Mouse (Mus musculus) neural tube, embryonic 15.5 days (tissue): ENCODE results near the gene Bcor. TPM values are rescaled to one million over a fixed set of nuclear protein-coding genes. Genes with fewer than 3 reads are reported as not detected.

Experiments used
- ATAC-seq: fragments of 200-750 bp; cut with Nextera tagmentation; 2 replicates; pipeline ENCODE4 v1.8.0; 2017; ENCODE audit warnings: mild to moderate bottlenecking, moderate TSS enrichment, moderate library complexity; ENCODE audit not compliant: low FRiP score
- H3K27ac ChIP-seq: fragments of 300-500 bp; sonication (generic); replicated peaks from 2 replicates; pipeline ENCODE4 v1.5.1; 2015; ENCODE audit warnings: mild to moderate bottlenecking, inconsistent platforms
- H3K27me3 ChIP-seq: fragments of 300-500 bp; sonication (generic); replicated peaks from 2 replicates; pipeline ENCODE4 v1.6.1; 2015; ENCODE audit warnings: inconsistent platforms
- H3K36me3 ChIP-seq: fragments of 300-500 bp; sonication (generic); 2 replicates; pipeline ENCODE4 v1.6.1; 2015; ENCODE audit warnings: inconsistent platforms
- H3K4me1 ChIP-seq: fragments of 300-500 bp; sonication (generic); 2 replicates; pipeline ENCODE4 v1.6.1; 2015; ENCODE audit warnings: inconsistent platforms
- H3K4me2 ChIP-seq: fragments of 300-500 bp; sonication (generic); 2 replicates; pipeline ENCODE4 v1.6.1; 2015; ENCODE audit warnings: inconsistent platforms, mild to moderate bottlenecking, moderate library complexity
- H3K4me3 ChIP-seq: fragments of 300-500 bp; sonication (generic); replicated peaks from 2 replicates; pipeline ENCODE4 v1.5.1; 2015; ENCODE audit warnings: mild to moderate bottlenecking, inconsistent platforms
- H3K9ac ChIP-seq: fragments of 300-500 bp; sonication (generic); replicated peaks from 2 replicates; pipeline ENCODE4 v1.6.1; 2015; ENCODE audit warnings: mild to moderate bottlenecking, inconsistent platforms
- H3K9me3 ChIP-seq: fragments of 300-500 bp; sonication (generic); replicated peaks from 2 replicates; pipeline ENCODE4 v1.6.1; 2016; ENCODE audit warnings: inconsistent platforms
- WGBS: fragments of 180-500 bp; shearing (Covaris S2); methylation state at CpG from one replicate; pipeline ENCODE4 v1.1.7; 2015; ENCODE audit warnings: mixed read lengths; 5-methylcytosine and 5-hydroxymethylcytosine counted together
- polyA plus RNA-seq: library from polyadenylated mRNA; unstranded; fragments of >200 nt; fragmentation: Nextera tagmentation; extraction: Ambion mirVana; gene quantifications from 2 replicates; pipeline ENCODE4 v1.2.1, GENCODE M21; 2015

The Bcor gene
- polyA plus RNA-seq, 1 experiment from 2014 or later, result 12.2 TPM

- Histone ChIP-seq H3K9me3 (no peaks in the 10 kb centered on the region), H3K4me1 (peaks cover 47% of the 10 kb centered on the region), H3K9ac (no peak overlapping the region), H3K4me2 (peak overlapping the region; percentile 81), H3K4me3 (peak overlapping the region; percentile 49), H3K27me3 (peaks cover 57% of the 10 kb centered on the region), H3K36me3 (no peaks in the 10 kb centered on the region), H3K27ac (peak overlapping the region; percentile 94)
- WGBS, result 2% methylated on average over 13 of the region's 13 CpGs
- ATAC-seq, result peak; percentile 3; the same call in 1 of the 2 replicates
Measured at GRCm38 (mm10) chrX:12089027-12089340, 71.2 kb downstream of the Bcor start.

GRCm38 (mm10) chrX:12088301-12089026 lies 71.7 kb downstream of the Bcor start:
- Histone ChIP-seq H3K9ac (peak overlapping the region; percentile 60), H3K9me3 (no peaks in the 10 kb centered on the region), H3K36me3 (no peaks in the 10 kb centered on the region), H3K4me1 (peaks cover 47% of the 10 kb centered on the region), H3K27ac (peak overlapping the region; percentile 94), H3K4me3 (peak overlapping the region; percentile 49), H3K27me3 (peaks cover 59% of the 10 kb centered on the region), H3K4me2 (peak overlapping the region; percentile 81)
- WGBS, result under 1% methylated on average over 44 of the region's 72 CpGs
- ATAC-seq, result peak; percentile 60

GRCm38 (mm10) chrX:12087511-12088300 lies 72.4 kb downstream of the Bcor start:
- no peaks in the 10 kb centered on the region for H3K36me3 ChIP-seq
- H3K4me2 ChIP-seq, result peak overlapping the region; percentile 81
- peaks cover 52% of the 10 kb centered on the region for H3K4me1 ChIP-seq
- peak overlapping the region; percentile 49 for H3K4me3 ChIP-seq
- H3K27me3 ChIP-seq, result peaks cover 63% of the 10 kb centered on the region
- peak; percentile 45 for ATAC-seq
- H3K9me3 ChIP-seq, result no peaks in the 10 kb centered on the region
- H3K9ac ChIP-seq, result peak overlapping the region; percentile 60
- under 1% methylated on average over 31 of the region's 55 CpGs for WGBS
- peak overlapping the region; percentile 94 for H3K27ac ChIP-seq

- peak overlapping the region; percentile 94 for H3K27ac ChIP-seq
- WGBS, result 3% methylated on average over 44 of the region's 70 CpGs
- peak overlapping the region; percentile 49 for H3K4me3 ChIP-seq
- H3K4me2 ChIP-seq, result peak overlapping the region; percentile 81
- H3K4me1 ChIP-seq, result peaks cover 52% of the 10 kb centered on the region
- H3K36me3 ChIP-seq, result no peaks in the 10 kb centered on the region
- peak overlapping the region; percentile 60 for H3K9ac ChIP-seq
- H3K27me3 ChIP-seq, result peaks cover 66% of the 10 kb centered on the region
- H3K9me3 ChIP-seq, result no peaks in the 10 kb centered on the region
- peak; percentile 19; the same call in 1 of the 2 replicates for ATAC-seq
Measured at GRCm38 (mm10) chrX:12086674-12087510, 73.3 kb downstream of the Bcor start.

GRCm38 (mm10) chrX:12085949-12086348 lies 74.2 kb downstream of the Bcor start:
- no peaks in the 10 kb centered on the region for H3K9me3 ChIP-seq
- H3K4me3 ChIP-seq, result no peak overlapping the region
- H3K36me3 ChIP-seq, result no peaks in the 10 kb centered on the region
- H3K9ac ChIP-seq, result no peak overlapping the region
- 29% methylated on average over 10 of the region's 10 CpGs for WGBS
- no peak overlapping the region for H3K27ac ChIP-seq
- peaks cover 63% of the 10 kb centered on the region for H3K27me3 ChIP-seq
- peaks cover 56% of the 10 kb centered on the region for H3K4me1 ChIP-seq
- no peak for ATAC-seq
- no peak overlapping the region for H3K4me2 ChIP-seq

GRCm38 (mm10) chrX:12085290-12085689 lies 74.9 kb downstream of the Bcor start:
- H3K4me1 ChIP-seq, result peaks cover 50% of the 10 kb centered on the region
- H3K9me3 ChIP-seq, result no peaks in the 10 kb centered on the region
- no peak overlapping the region for H3K4me3 ChIP-seq
- no peak overlapping the region for H3K27ac ChIP-seq
- H3K4me2 ChIP-seq, result no peak overlapping the region
- H3K9ac ChIP-seq, result no peak overlapping the region
- no peaks in the 10 kb centered on the region for H3K36me3 ChIP-seq
- WGBS, result 11% methylated on average over 18 of the region's 18 CpGs
- peaks cover 60% of the 10 kb centered on the region for H3K27me3 ChIP-seq
- no peak for ATAC-seq

GRCm38 (mm10) chrX:12084698-12085097 lies 75.5 kb downstream of the Bcor start:
- no peak for ATAC-seq
- H3K9ac ChIP-seq, result no peak overlapping the region
- no peak overlapping the region for H3K27ac ChIP-seq
- no peak overlapping the region for H3K4me3 ChIP-seq
- peaks cover 57% of the 10 kb centered on the region for H3K27me3 ChIP-seq
- no peak overlapping the region for H3K4me2 ChIP-seq
- peaks cover 44% of the 10 kb centered on the region for H3K4me1 ChIP-seq
- H3K9me3 ChIP-seq, result no peaks in the 10 kb centered on the region
- 26% methylated on average over 4 of the region's 4 CpGs for WGBS
- no peaks in the 10 kb centered on the region for H3K36me3 ChIP-seq

- no peak overlapping the region for H3K9ac ChIP-seq
- H3K4me2 ChIP-seq, result no peak overlapping the region
- no peaks in the 10 kb centered on the region for H3K9me3 ChIP-seq
- no peak overlapping the region for H3K27ac ChIP-seq
- peaks cover 33% of the 10 kb centered on the region for H3K4me1 ChIP-seq
- H3K27me3 ChIP-seq, result peaks cover 59% of the 10 kb centered on the region
- WGBS, result 24% methylated on average over 10 of the region's 10 CpGs
- H3K4me3 ChIP-seq, result no peak overlapping the region
- no peak for ATAC-seq
- H3K36me3 ChIP-seq, result no peaks in the 10 kb centered on the region
Measured at GRCm38 (mm10) chrX:12083631-12084030, 76.5 kb downstream of the Bcor start.

GRCm38 (mm10) chrX:12082736-12083135 lies 77.4 kb downstream of the Bcor start:
- no peak for ATAC-seq
- H3K27ac ChIP-seq, result no peak overlapping the region
- WGBS, result 15% methylated on average over 16 of the region's 16 CpGs

GRCm38 (mm10) chrX:12082184-12082583 lies 78.0 kb downstream of the Bcor start:
- peaks cover 29% of the 10 kb centered on the region for H3K4me1 ChIP-seq
- peaks cover 57% of the 10 kb centered on the region for H3K27me3 ChIP-seq
- H3K4me3 ChIP-seq, result no peak overlapping the region
- WGBS, result 39% methylated on average over 5 of the region's 5 CpGs
- ATAC-seq, result no peak
- no peaks in the 10 kb centered on the region for H3K36me3 ChIP-seq
- no peak overlapping the region for H3K9ac ChIP-seq
- no peaks in the 10 kb centered on the region for H3K9me3 ChIP-seq
- H3K27ac ChIP-seq, result no peak overlapping the region
- no peak overlapping the region for H3K4me2 ChIP-seq

More at GRCm38 (mm10) chrX:12082736-12083135, 77.4 kb downstream of the Bcor start:
- peaks cover 29% of the 10 kb centered on the region for H3K4me1 ChIP-seq
- no peaks in the 10 kb centered on the region for H3K9me3 ChIP-seq
- H3K27me3 ChIP-seq, result peaks cover 60% of the 10 kb centered on the region
- no peaks in the 10 kb centered on the region for H3K36me3 ChIP-seq
- H3K9ac ChIP-seq, result no peak overlapping the region
- H3K4me3 ChIP-seq, result no peak overlapping the region
- no peak overlapping the region for H3K4me2 ChIP-seq

- H3K27ac ChIP-seq, result no peak overlapping the region
- H3K36me3 ChIP-seq, result no peaks in the 10 kb centered on the region
- H3K27me3 ChIP-seq, result peaks cover 57% of the 10 kb centered on the region
- H3K4me2 ChIP-seq, result peak overlapping the region; percentile 71
- peaks cover 27% of the 10 kb centered on the region for H3K4me1 ChIP-seq
- no peak overlapping the region for H3K4me3 ChIP-seq
- no peak for ATAC-seq
- H3K9ac ChIP-seq, result no peak overlapping the region
- WGBS, result 9% methylated on average over 22 of the region's 22 CpGs
- H3K9me3 ChIP-seq, result no peaks in the 10 kb centered on the region
Measured at GRCm38 (mm10) chrX:12081741-12082155, 78.4 kb downstream of the Bcor start.
